Mouse (Mus musculus) myocyte (in vitro differentiated cells): ENCODE results near the gene Asphd1. TPM values are rescaled to one million over a fixed set of nuclear protein-coding genes. Genes with fewer than 3 reads are reported as not detected.

Experiments
- H3K27me3 ChIP-seq: one replicate; pipeline ENCODE4 v1.6.1; 2011; ENCODE audit not compliant: control insufficient read depth, insufficient read depth, insufficient read length
- H3K36me3 ChIP-seq: one replicate; pipeline ENCODE4 v1.6.1; 2011; ENCODE audit not compliant: control insufficient read depth, insufficient read depth
- H3K4me2 ChIP-seq: one replicate; pipeline ENCODE4 v1.6.1; 2011; ENCODE audit warnings: low read depth, control low read depth
- H3K4me3 ChIP-seq: one replicate; pipeline ENCODE4 v1.5.1; 2011; ENCODE audit warnings: mild to moderate bottlenecking, control low read depth, moderate library complexity
- H3K79me2 ChIP-seq: one replicate; pipeline ENCODE4 v1.6.1; 2011; ENCODE audit not compliant: control insufficient read depth, insufficient read depth
- H3ac ChIP-seq: one replicate; pipeline ENCODE4 v1.6.1; 2011; ENCODE audit not compliant: control insufficient read depth, insufficient read length
- CEBPB ChIP-seq: IDR thresholded peaks from 2 replicates; pipeline ENCODE4 v1.6.1; 2011; ENCODE audit warnings: mild to moderate bottlenecking, moderate library complexity; ENCODE audit not compliant: poor library complexity, insufficient read depth, severe bottlenecking
- E2F4 ChIP-seq: IDR thresholded peaks from one replicate; pipeline ENCODE4 v1.6.1; 2011; ENCODE audit warnings: mild to moderate bottlenecking, control low read depth, moderate library complexity; ENCODE audit not compliant: insufficient read depth
- MAX ChIP-seq: IDR thresholded peaks from one replicate; pipeline ENCODE4 v1.6.1; 2011; ENCODE audit warnings: low read depth, mild to moderate bottlenecking, control low read depth
- MYOD1 ChIP-seq, 3 experiments: IDR thresholded peaks; one replicate each; pipeline ENCODE4 v1.6.1; 2011; ENCODE audit warnings: control low read depth in 2 of 3, low read depth in 2 of 3, mild to moderate bottlenecking in 2 of 3, moderate library complexity in 1 of 3; ENCODE audit not compliant: insufficient read length in 2 of 3, control insufficient read depth in 1 of 3
- MYOG ChIP-seq, 3 experiments: IDR thresholded peaks; one replicate each; pipeline ENCODE4 v1.6.1; 2011; ENCODE audit warnings: control low read depth in 2 of 3, low read depth in 2 of 3, mild to moderate bottlenecking in 2 of 3; ENCODE audit not compliant: insufficient read length in 2 of 3, control insufficient read depth in 1 of 3, insufficient read depth in 1 of 3
- POLR2A ChIP-seq: IDR thresholded peaks from one replicate; pipeline ENCODE4 v1.6.1; 2011; ENCODE audit warnings: low read depth, mild to moderate bottlenecking, control low read depth, moderate library complexity; ENCODE audit not compliant: insufficient read length
- POLR2AphosphoS2 ChIP-seq: IDR thresholded peaks from one replicate; pipeline ENCODE4 v1.6.1; 2011; ENCODE audit warnings: low read depth, control low read depth; ENCODE audit not compliant: insufficient read length
- REST ChIP-seq: IDR thresholded peaks from one replicate; pipeline ENCODE4 v1.6.1; 2011; ENCODE audit warnings: mild to moderate bottlenecking, control low read depth, moderate library complexity; ENCODE audit not compliant: insufficient read depth, insufficient read length
- SRF ChIP-seq: IDR thresholded peaks from one replicate; pipeline ENCODE4 v1.6.1; 2011; ENCODE audit warnings: low read depth; ENCODE audit not compliant: control insufficient read depth, insufficient read length
- TCF12 ChIP-seq: IDR thresholded peaks from one replicate; pipeline ENCODE4 v1.6.1; 2011; ENCODE audit warnings: mild to moderate bottlenecking, control low read depth; ENCODE audit not compliant: poor library complexity, insufficient read depth, severe bottlenecking
- TCF3 ChIP-seq: IDR thresholded peaks from one replicate; pipeline ENCODE4 v1.6.1; 2011; ENCODE audit warnings: low read depth, control low read depth; ENCODE audit not compliant: insufficient read length
- USF1 ChIP-seq: IDR thresholded peaks from one replicate; pipeline ENCODE4 v1.6.1; 2011; ENCODE audit warnings: low read depth, mild to moderate bottlenecking, control low read depth, moderate library complexity
- polyA plus RNA-seq: library from polyadenylated mRNA; unstranded; fragments of >200 nt; fragmentation: generic; extraction: Trizol; gene quantifications from one replicate; pipeline ENCODE4 v1.2.1, GENCODE M21; 2012; ENCODE audit warnings: missing spikeins

Gene Asphd1
- polyA plus RNA-seq, 1 experiment: 0.11 TPM

- peaks cover 13% of the 10 kb centered on the region for H3K79me2 ChIP-seq
- H3K4me2 ChIP-seq: peak within 1 kb of the TSS; percentile 77
- H3ac ChIP-seq: peak within 1 kb of the TSS; percentile 83
- TF ChIP-seq MYOD1 (IDR thresholded peaks at IDR 0.05; ENCODE audit: control insufficient read depth in 1 of 3, insufficient read length in 2 of 3, low read depth in 2 of 3) (peak in 1 of 3 experiments; percentile 29), SRF (no peak), REST (no peak), POLR2A (peak; percentile 9), MYOG (IDR thresholded peaks at IDR 0.05; ENCODE audit: control insufficient read depth in 1 of 3, insufficient read depth in 1 of 3, insufficient read length in 2 of 3, low read depth in 2 of 3) (peak in 2 of 3 experiments; percentile 14 to 59), MAX (peak; percentile 52)
- H3K36me3 ChIP-seq: peaks cover 14% of the 10 kb centered on the region
- peak within 1 kb of the TSS; percentile 95 for H3K4me3 ChIP-seq
- H3K27me3 ChIP-seq: peaks cover under 1% of the 10 kb centered on the region
Measured at GRCm38 (mm10) chr7:126975950-126976866, 26.8 kb upstream of the Asphd1 start, which contains the start of gene Cdiptos. Cdiptos (minus strand) TSS chr7:126976098.

- Histone ChIP-seq H3K36me3 (peaks cover 14% of the 10 kb centered on the region), H3ac (peak within 1 kb of the TSS; percentile 83), H3K79me2 (peaks cover 13% of the 10 kb centered on the region), H3K27me3 (peaks cover 5% of the 10 kb centered on the region), H3K4me3 (peak within 1 kb of the TSS; percentile 95), H3K4me2 (peak within 1 kb of the TSS; percentile 77)
- no peak for TF ChIP-seq POLR2AphosphoS2
- TF ChIP-seq POLR2A: no peak
Measured at GRCm38 (mm10) chr7:126975893-126975949, 26.3 kb upstream of the Asphd1 start, which contains the start of gene Cdipt. Cdipt (plus strand) TSS chr7:126975914.

- Histone ChIP-seq H3ac (no peak overlapping the region), H3K4me3 (peak overlapping the region; percentile 95), H3K4me2 (peak overlapping the region; percentile 51), H3K27me3 (peaks cover 7% of the 10 kb centered on the region), H3K36me3 (peaks cover 14% of the 10 kb centered on the region), H3K79me2 (peaks cover 13% of the 10 kb centered on the region)
- TF ChIP-seq MAX: no peak
- TF ChIP-seq POLR2AphosphoS2: no peak
- TF ChIP-seq E2F4: no peak
- no peak for TF ChIP-seq CEBPB
- TF ChIP-seq TCF3: no peak
- TF ChIP-seq POLR2A: no peak
- no peak for TF ChIP-seq MYOG (IDR thresholded peaks at IDR 0.05; ENCODE audit: control insufficient read depth in 1 of 3, insufficient read depth in 1 of 3, insufficient read length in 2 of 3, low read depth in 2 of 3)
- TF ChIP-seq MYOD1 (IDR thresholded peaks at IDR 0.05; ENCODE audit: control insufficient read depth in 1 of 3, insufficient read length in 2 of 3, low read depth in 2 of 3): no peak
- TF ChIP-seq TCF12: no peak
- no peak for TF ChIP-seq SRF
- no peak for TF ChIP-seq REST
- TF ChIP-seq USF1: no peak
Measured at GRCm38 (mm10) chr7:126975493-126975892, 26.1 kb upstream of the Asphd1 start.

GRCm38 (mm10) chr7:126967361-126967760 is 18.0 kb upstream of the Asphd1 start:
- Histone ChIP-seq H3K36me3 (no peaks in the 10 kb centered on the region), H3K79me2 (no peaks in the 10 kb centered on the region), H3K4me2 (no peak overlapping the region), H3K27me3 (peaks cover 57% of the 10 kb centered on the region), H3K4me3 (no peak overlapping the region), H3ac (no peak overlapping the region)
- no peak for TF ChIP-seq TCF3
- TF ChIP-seq POLR2A: no peak
- no peak for TF ChIP-seq SRF
- TF ChIP-seq TCF12: no peak
- no peak for TF ChIP-seq USF1
- TF ChIP-seq CEBPB: no peak
- no peak for TF ChIP-seq MYOD1 (IDR thresholded peaks at IDR 0.05; ENCODE audit: control insufficient read depth in 1 of 3, insufficient read length in 2 of 3, low read depth in 2 of 3)
- no peak for TF ChIP-seq REST
- no peak for TF ChIP-seq POLR2AphosphoS2
- TF ChIP-seq MAX: no peak
- no peak for TF ChIP-seq E2F4
- no peak for TF ChIP-seq MYOG (IDR thresholded peaks at IDR 0.05; ENCODE audit: control insufficient read depth in 1 of 3, insufficient read depth in 1 of 3, insufficient read length in 2 of 3, low read depth in 2 of 3)

GRCm38 (mm10) chr7:126965568-126965967 is 16.2 kb upstream of the Asphd1 start:
- Histone ChIP-seq H3ac (no peak overlapping the region), H3K4me2 (no peak overlapping the region), H3K36me3 (no peaks in the 10 kb centered on the region), H3K79me2 (no peaks in the 10 kb centered on the region), H3K27me3 (peaks cover 63% of the 10 kb centered on the region), H3K4me3 (no peak overlapping the region)
- TF ChIP-seq REST (no peak), CEBPB (no peak), TCF12 (no peak), MAX (no peak), POLR2A (no peak), TCF3 (no peak), POLR2AphosphoS2 (no peak), E2F4 (no peak), MYOD1 (IDR thresholded peaks at IDR 0.05; ENCODE audit: control insufficient read depth in 1 of 3, insufficient read length in 2 of 3, low read depth in 2 of 3) (no peak), MYOG (IDR thresholded peaks at IDR 0.05; ENCODE audit: control insufficient read depth in 1 of 3, insufficient read depth in 1 of 3, insufficient read length in 2 of 3, low read depth in 2 of 3) (no peak), SRF (no peak), USF1 (no peak)
